Mouse (Mus musculus) heart, adult 11 months (tissue): ENCODE measurements around the gene Ncoa7.

Source experiments
- DNase-seq: peaks from one replicate; pipeline ENCODE4 v3.0.0; 2022

Ncoa7 gene

GRCm38 (mm10) chr10:30787684-30788339 lies 15.3 kb downstream of the Ncoa7 start:
- no peak for DNase-seq

GRCm38 (mm10) chr10:30786103-30786754 lies 16.9 kb downstream of the Ncoa7 start:
- no peak for DNase-seq

- peak; percentile 88 for DNase-seq
Observed at GRCm38 (mm10) chr10:30780921-30781320, 22.2 kb downstream of the Ncoa7 start.

GRCm38 (mm10) chr10:30778240-30778639 lies 24.9 kb downstream of the Ncoa7 start:
- DNase-seq, result peak; percentile 97

- DNase-seq, result no peak
Observed at GRCm38 (mm10) chr10:30775987-30776386, 27.1 kb downstream of the Ncoa7 start.

GRCm38 (mm10) chr10:30775568-30775967 lies 27.6 kb downstream of the Ncoa7 start:
- no peak for DNase-seq

- DNase-seq, result no peak
Observed at GRCm38 (mm10) chr10:30774396-30774795, 28.7 kb downstream of the Ncoa7 start.

GRCm38 (mm10) chr10:30773181-30773580 lies 29.9 kb downstream of the Ncoa7 start:
- DNase-seq, result no peak

- no peak for DNase-seq
Observed at GRCm38 (mm10) chr10:30771417-30772158, 31.5 kb downstream of the Ncoa7 start.

- DNase-seq, result no peak
Observed at GRCm38 (mm10) chr10:30768820-30769219, 34.3 kb downstream of the Ncoa7 start.

- DNase-seq, result peak; percentile 92
Observed at GRCm38 (mm10) chr10:30768250-30768649, 34.9 kb downstream of the Ncoa7 start.

- DNase-seq, result peak; percentile 88
Observed at GRCm38 (mm10) chr10:30763179-30763770, 39.9 kb downstream of the Ncoa7 start.

GRCm38 (mm10) chr10:30762284-30762964 lies 40.7 kb downstream of the Ncoa7 start:
- peak; percentile 36 for DNase-seq

GRCm38 (mm10) chr10:30759360-30760147 lies 43.6 kb downstream of the Ncoa7 start:
- DNase-seq, result peak; percentile 21

- DNase-seq, result no peak
Observed at GRCm38 (mm10) chr10:30756064-30756463, 47.1 kb downstream of the Ncoa7 start.

GRCm38 (mm10) chr10:30754825-30755457 lies 48.2 kb downstream of the Ncoa7 start:
- DNase-seq, result peak; percentile 40

GRCm38 (mm10) chr10:30754082-30754481 lies 49.0 kb downstream of the Ncoa7 start:
- no peak for DNase-seq

GRCm38 (mm10) chr10:30752485-30752884 lies 50.6 kb downstream of the Ncoa7 start:
- DNase-seq, result no peak

GRCm38 (mm10) chr10:30751586-30751985 lies 51.5 kb downstream of the Ncoa7 start:
- DNase-seq, result peak; percentile 52

- peak; percentile 61 for DNase-seq
Observed at GRCm38 (mm10) chr10:30749807-30750206, 53.3 kb downstream of the Ncoa7 start.

GRCm38 (mm10) chr10:30745238-30745974 lies 57.7 kb downstream of the Ncoa7 start:
- DNase-seq, result peak; percentile 61
